Mouse (Mus musculus) erythroblast, embryonic 14.5 days (primary cell): ENCODE results near the gene Tulp2.

Experiments used
- GATA1 ChIP-seq: IDR thresholded peaks from 2 replicates; pipeline ENCODE4 v1.6.1; 2012; ENCODE audit warnings: low read length, inconsistent platforms, mixed read lengths
- TAL1 ChIP-seq: IDR thresholded peaks from 3 replicates; pipeline ENCODE4 v1.6.1; 2012; ENCODE audit warnings: low read length, inconsistent platforms, mixed read lengths

DNA sequence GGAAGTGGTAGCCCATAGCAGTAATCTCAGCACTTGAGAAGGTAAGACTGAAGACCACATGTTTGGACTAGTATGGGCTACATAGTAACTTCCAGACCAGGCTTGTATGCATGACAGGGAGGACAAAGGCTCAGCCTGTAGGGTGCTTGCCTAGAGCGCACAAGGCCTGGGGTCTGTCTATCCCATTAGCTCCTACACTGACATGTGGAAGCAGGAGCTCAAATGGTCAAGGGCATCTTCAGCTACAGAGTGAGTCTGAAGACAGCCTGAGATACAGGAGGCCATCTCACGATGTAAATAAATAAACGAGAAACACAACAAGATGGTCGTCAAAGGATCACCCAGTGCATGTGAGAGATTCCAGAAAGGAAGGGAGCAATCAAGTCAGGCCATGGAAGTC lies 19.4 kb upstream of the Tulp2 start:
- TF ChIP-seq TAL1 (no peak), GATA1 (no peak)
